Mouse (Mus musculus) cerebellum, adult 2 months (tissue): ENCODE measurements around the gene Ero1l.

Source experiments
- CTCF ChIP-seq: fragments of 200-500 bp; IDR thresholded peaks from 2 replicates; pipeline ENCODE4 v1.5.1; 2011; ENCODE audit warnings: low read depth, mild to moderate bottlenecking, control low read depth, low read length, moderate library complexity, borderline replicate concordance; ENCODE audit not compliant: insufficient read depth
- POLR2A ChIP-seq: fragments of 200-500 bp; IDR thresholded peaks from 2 replicates; pipeline ENCODE4 v1.6.1; 2011; ENCODE audit warnings: low read length, control low read depth, borderline replicate concordance; ENCODE audit not compliant: insufficient read depth

- TF ChIP-seq CTCF (no peak), POLR2A (no peak)
Measured at GRCm38 (mm10) chr14:45365196-45365587, 46.6 kb upstream of the Ero1l start.
